Mouse (Mus musculus): Measurements from ENCODE around the gene Zcchc13.
"Not testable (repeated sequence)": the region's sequence is repeated elsewhere in the genome, so short reads cannot be mapped to it uniquely, and the experiment has no call there.

The Zcchc13 gene

DNA sequence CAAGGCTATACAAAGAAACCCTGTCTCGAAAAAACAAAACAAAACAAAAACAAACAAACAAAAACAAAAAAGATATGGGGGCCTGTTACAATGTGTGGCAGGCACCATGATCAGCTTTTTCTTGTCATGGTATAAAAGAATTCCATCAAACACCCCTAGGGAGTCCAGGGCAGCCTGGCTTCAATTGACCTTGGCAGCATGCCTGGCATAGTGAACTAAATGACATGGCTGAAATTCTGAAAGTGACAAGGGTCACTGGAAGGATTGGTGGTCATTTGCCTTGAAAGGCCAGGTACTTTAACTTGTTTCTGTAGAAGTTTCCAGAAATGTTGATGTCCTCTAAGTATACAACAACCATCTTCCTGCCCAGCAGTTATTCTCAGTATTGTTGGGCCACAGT is 13.9 kb downstream of the Zcchc13 start:
- DNase-seq (ENCODE audit: low spot score in 2 of 2) = no peak

DNA sequence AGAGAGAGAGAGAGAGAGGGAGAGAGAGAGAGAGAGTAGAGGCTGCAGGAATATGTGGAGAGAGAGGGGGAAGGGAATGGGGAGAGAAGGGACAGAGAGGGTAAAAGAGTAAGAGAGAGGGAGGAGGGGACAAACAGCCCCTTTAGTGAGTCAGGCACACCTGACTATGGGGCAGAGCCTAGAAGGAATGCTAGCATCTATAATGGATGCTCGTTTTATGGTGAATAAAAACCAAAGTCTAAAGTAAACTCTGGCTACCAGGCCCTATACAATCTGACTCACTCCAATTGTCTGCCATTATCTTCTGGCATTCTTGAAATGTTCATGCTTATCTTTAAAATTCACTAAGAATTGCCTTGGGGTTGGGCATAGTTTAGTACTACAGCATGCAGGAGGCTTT is 21.7 kb downstream of the Zcchc13 start:
- DNase-seq (ENCODE audit: low spot score in 2 of 2) = no peak

DNA sequence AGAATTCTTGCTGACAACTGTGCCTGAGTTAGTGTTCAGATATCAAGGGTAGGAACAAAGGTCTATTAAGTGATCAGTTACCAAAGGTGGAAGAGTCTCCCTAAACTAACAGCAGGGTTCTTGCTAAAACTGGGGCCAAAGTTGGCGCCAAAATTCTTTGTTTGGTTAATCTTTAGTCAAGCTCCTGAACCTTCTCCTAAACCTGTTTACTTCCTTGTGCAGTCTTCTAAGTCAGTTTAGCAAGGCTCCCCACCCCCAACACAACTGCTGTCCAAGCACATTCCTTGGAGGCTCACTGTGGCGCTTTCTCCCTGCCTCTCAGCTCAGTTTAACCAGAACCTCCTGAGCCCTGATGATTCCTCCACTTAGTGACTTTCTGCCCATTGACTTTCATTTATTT is 22.6 kb downstream of the Zcchc13 start:
- DNase-seq (ENCODE audit: low spot score in 2 of 2) = no peak

DNA sequence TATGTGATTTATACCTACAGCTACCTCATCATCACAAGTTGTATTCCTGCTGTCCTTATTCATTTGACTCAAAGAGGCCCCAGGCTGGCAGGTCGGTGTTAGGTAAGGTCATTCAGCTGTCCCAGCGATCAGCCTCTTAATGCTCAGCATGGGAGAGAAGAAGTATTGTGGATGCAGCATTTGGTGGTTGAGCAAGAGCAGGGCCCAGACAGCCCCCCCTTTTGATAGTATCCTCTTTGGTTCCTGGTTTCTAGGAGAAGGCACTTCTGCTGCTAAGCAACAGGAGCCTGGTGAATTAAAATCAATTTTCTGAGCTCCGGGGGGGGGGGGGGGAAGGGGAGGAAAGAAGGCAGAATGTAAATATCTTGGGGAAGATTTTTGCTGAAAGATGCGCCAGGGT is 28.6 kb downstream of the Zcchc13 start:
- no peak for DNase-seq (ENCODE audit: low spot score in 2 of 2)

DNA sequence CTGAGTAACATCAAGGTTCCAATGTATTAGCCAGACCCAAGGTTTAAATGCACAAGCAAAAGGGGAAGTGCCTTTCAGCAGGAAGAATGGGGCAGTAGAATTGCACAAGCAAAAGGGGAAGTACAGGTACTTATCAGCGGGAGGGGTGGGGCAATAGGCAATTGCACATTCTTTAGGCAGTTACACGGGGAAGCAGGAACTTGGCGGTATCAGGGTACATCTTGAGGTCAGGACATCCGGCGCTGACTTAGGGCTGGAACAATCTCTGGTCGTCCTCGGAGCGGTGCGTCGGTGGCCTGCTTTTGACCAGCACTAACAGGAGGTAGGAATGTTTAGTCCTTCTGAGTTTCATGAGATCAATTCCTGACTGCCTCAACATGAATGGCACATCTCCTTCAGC is 34.1 kb downstream of the Zcchc13 start:
- not testable (repeated sequence) for DNase-seq (ENCODE audit: low spot score in 2 of 2)

DNA sequence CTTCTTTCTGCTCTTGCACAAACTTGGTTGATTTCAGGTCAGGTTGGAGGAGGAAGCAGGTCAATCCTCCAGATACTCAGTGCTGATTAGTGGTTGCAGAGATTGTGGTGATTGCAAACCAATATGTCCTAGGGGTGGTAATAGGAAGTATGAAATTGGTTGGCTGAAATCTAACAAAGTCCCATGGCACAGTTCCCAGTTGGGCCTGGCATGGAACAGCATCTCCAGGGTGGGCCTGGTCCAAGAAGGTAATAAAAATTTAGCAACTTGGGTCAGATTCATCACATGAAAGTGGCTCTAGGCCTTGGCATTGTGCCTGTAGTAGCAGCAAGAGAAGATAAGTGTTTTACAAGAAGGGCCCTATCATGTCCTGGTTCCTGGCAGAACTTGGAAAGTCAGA is 39.9 kb downstream of the Zcchc13 start:
- DNase-seq (ENCODE audit: low spot score in 2 of 2) = no peak

DNA sequence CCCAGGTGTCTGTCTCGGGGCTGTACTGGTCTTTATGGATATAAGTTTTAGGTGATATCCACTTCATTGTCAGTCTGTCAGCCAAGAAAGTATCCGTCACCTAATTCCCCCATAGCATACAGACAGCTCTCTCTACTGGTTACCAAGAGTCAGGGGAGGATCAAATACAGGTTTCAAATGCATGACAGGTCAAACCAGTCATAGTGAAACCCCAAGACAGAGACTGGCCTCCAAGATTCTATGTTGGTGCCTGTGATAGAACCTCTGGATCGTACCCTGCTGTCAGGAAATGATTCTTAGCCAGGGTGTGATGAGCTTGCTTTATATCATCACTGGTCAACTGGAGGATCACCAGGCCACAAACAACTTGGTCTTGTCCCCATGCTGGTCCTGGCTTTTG is 43.4 kb downstream of the Zcchc13 start:
- no peak for DNase-seq (ENCODE audit: low spot score in 2 of 2)

DNA sequence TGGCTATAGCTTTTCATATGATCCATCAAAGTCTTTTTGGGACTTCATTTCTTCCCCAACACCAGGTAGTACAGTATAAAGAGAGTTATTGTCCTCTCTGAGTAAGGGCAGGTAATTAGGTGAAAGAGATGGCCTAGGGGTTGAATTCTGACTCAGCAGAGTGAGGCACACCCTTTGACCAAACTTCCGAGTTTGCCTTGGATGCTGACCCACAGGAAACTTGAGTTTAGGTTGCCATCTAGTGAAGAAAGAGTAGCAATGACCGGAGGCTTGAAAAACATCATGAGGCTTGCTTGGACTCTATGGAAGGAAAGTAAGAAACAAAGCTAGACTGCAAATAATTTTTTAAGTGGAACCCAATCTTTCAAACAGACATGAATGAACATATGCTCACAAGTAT is 44.3 kb downstream of the Zcchc13 start:
- DNase-seq (ENCODE audit: low spot score in 2 of 2) = no peak

Data from frontal cortex, postnatal 14 days (tissue).